Mouse (Mus musculus): ENCODE measurements at regions not wholly inside any gene's neighbourhood (a gene's known extent, or its start where the extent isn't known, plus 50 kb on each side); places are given as distances from the start of the nearest gene placed in this dataset.
"Not testable (repeated sequence)": the region's sequence is repeated elsewhere in the genome, so short reads cannot be mapped to it uniquely, and the experiment has no call there.

DNA sequence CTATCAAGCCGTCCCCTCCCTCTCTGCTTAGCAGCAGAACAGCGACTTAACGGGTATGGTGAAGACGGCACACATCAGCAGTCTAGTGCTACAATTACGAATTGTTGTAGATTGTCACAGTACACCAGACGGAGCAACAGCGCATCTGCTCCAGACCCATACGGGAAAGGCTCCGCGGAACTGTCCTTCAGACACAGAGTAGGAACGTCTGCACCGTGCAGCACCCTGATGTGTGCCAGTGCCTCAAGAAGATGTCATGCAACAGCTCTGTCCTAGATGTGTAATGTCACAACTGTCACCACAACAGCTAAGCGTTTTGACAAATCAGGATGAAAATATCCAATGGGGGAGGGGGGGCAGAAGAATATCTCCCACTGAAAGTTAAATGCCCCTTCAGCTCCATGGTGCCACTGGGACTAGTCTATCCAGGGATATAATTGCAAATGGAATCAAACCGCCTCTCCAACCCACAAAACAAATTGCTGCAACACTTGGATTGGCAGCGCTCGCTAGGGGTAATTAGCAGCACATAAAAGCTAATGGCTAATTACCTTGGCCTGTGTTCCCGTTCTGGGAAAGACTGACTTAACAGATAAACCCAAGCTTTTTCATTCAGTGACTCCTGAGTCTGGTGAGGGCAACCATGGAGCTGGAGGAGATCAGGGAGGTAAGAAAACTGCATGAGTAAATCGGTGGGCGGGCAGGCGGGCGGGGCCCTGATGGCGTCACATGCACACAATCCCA lies 472.6 kb downstream of the Zfp704 start:
- no peak for ATAC-seq (replicated peaks; ENCODE audit: poor library complexity)

DNA sequence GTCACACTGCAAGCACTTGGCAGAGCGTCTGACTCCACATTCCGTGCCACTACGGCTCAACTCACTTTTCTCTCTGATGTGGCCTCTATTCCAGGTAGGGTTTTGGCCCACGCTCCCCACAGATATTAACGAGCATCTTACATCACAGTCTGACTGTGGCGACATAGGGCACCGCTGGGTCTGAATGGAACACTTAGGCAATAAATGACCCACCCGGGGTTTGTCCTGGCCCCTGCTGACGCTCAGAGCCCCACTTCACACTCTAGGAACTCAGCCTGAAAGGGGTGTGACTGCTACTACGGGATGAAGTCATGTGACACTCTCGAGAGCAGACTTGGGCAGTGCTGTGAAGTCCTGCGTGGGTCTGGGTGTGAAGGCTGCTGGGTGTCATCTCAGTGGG lies 475.9 kb downstream of the Zfp704 start:
- ATAC-seq (replicated peaks; ENCODE audit: poor library complexity): peak; percentile 76

DNA sequence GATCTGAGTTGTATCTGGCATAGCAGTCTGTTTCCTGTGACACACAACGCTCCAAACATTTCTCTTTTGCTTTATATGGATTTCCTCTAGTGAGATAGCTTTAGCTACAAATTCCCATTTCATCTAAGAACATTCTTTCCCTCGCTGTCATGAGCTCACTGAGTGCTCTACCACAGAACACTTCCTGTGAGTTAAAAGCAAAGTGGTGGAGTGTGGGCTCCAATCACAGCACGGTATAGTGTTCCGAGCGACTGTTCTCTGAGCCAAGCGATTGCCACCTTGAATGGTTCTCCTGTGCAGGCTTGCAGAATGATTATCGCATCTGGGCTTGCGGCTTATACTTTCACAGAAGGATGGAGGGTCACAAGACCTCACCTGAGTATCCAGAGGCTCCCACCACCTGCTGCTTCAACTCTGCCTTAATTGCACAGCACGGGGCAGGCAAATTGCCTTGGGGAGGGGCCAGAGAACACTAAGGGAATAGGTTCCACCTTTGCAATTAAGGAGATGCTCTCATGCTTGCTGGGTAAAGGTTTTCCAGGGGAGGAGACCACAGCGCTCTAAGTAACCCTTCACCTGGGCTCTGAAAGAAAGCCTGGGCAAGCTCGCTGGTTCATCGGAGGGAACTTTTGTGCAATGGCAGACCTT lies 477.7 kb downstream of the Zfp704 start:
- no peak for ATAC-seq (replicated peaks; ENCODE audit: poor library complexity)

DNA sequence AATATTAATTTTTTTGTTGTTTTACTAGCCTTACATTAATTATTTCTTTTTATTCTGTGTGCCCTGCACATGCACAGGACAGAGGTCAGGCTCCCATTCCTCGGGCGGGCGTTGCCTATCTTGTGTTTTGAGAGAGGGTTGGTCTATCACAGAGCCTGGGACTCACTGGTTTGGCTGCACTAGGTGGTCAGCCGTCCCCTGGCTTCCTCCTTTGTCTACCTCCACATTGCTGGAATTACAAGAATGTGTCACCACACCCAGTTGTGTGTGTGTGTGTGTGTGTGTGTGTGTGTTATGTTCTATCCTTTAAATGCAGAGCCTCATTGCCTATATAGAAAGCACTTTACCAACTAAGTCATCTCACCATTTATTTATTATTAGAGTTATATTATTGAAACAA lies 478.5 kb downstream of the Zfp704 start:
- no peak for ATAC-seq (replicated peaks; ENCODE audit: poor library complexity)

DNA sequence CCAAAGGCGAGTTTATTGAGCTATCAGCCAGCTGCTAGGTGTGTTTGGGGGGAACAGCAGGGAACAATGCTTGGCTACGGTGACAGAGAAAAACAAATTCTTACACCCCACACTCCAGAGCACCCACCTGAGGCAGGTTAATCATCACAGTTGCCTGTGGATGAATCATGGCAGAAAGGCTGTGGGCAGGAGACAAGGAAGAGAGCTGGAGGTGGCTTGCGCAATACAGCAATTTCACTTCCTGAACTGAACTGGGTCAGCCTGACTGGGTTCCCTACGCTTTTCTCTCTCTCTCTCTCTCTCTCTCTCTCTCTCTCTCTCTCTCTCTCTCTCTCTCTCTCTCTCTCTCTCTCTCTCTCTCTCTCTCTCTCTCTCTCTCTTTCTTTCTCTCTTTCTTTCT lies 481.5 kb downstream of the Zfp704 start:
- peak; percentile 99 for ATAC-seq (replicated peaks; ENCODE audit: poor library complexity)

DNA sequence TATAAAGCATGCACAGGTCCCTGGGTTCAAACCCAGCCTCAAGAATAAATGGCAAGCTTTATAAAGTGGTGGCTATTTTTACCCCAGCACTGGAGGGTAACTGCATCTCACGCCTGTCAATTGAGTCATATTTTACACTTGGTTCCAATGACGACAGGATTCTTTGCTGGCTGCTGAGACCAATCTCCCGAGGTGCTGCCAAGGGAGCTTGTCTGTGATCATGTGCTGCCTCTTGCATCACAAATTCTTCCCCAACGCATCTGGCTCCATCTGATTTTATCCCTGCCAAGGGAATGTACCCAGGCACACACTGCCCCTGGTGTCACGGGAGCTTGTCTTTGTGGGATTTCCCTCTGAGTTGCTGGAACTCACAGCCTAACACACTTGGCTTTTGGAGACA lies 486.8 kb downstream of the Zfp704 start:
- ATAC-seq (replicated peaks; ENCODE audit: poor library complexity): no peak

DNA sequence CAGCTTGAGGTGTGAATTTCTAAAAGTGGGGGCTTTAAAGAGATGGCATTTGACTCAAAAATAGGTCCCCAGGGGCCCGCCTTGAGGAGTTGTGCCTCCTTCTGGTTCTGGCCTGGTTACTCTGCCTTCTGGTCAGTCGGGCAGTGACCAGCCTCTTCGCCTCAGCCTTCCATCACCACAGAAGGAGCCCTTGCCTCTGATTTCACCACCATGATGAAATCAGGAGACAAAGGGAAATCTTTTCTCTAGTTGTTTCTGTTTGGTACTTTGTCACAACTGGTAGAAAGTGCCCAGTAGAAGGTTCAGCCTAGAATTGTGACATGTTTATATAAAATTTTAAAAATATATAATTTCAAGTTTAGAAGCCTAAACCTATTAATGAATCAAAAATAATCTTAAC lies 492.0 kb downstream of the Zfp704 start:
- no peak for ATAC-seq (replicated peaks; ENCODE audit: poor library complexity)

DNA sequence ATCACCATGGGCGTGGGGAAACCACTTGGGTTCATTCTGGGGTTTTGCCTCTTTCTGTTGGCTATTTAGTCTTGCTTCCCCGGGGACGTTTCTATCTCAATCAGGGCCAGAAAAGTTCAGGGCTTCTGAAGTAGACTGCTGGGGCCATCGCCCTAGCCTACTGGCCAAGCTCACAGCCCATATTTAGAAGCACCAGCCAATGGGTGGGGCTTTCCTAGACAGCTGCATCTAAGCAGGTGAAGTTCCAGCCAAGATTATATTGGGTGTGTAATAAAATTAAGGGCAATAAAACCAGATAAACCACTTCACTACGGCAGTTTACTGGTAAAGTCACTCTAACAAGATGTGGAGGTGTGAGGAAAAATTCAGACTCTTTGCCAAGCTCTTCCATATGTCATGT lies 496.5 kb downstream of the Zfp704 start:
- no peak for ATAC-seq (replicated peaks; ENCODE audit: poor library complexity)

DNA sequence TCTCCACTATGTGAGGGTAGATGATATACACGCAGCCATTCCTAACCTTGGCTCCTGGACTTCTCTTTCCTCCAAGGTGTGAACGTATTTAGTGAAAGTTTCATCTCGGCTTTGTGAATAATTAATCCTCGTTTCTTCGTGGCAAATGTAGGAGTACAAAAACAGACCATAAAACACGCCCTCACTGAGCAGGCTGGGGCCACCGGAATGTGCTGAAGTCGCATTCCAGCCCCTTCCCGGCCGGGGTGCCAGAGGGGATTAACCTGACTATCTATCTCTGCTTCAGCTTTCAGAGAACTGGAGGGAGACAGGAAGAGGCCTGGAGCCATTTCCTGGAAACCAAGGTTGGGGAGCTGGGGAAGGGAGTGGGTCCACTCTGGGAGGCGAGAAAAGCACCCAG lies 499.1 kb downstream of the Zfp704 start:
- no peak for ATAC-seq (replicated peaks; ENCODE audit: poor library complexity)

DNA sequence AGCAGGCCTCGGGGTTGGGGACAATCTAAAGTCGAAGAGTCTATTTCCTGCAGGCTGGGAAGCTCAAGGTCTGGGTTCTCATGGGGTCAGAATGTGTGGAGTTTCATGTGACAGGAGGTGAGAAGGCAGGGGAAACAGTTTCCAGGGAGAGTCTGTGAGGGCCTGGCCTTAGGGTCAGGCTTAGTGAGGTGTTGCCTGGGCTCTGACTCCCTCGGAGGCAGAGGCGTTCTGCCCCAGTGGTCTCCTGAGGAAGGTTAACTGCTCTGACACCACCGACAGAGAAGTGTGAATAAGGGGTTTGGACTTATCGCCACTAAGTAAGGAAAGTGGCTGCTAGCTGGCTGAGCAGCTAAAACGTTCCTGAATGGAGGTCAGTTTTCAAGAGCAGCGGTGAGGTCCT lies 499.9 kb downstream of the Zfp704 start:
- no peak for ATAC-seq (replicated peaks; ENCODE audit: poor library complexity)

DNA sequence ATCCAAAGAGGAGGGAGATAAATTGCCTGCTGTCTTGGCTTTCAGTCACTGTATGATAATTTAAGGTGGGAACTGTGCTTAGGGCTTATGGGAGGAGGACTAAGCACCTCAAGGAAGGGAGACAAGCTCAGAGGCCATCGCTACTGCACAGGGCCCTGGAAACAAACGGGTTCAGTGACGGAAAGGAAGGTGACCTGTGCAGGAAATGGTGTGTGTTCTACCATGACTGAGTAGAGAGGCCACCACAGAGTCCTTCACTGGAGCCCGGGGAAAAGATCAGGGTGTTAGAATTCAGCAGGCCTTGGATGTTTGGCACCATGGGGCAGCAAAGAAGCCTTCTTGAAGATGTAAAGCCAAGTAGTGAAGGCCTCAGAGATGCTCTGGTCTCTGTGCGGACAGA lies 500.4 kb downstream of the Zfp704 start:
- no peak for ATAC-seq (replicated peaks; ENCODE audit: poor library complexity)

DNA sequence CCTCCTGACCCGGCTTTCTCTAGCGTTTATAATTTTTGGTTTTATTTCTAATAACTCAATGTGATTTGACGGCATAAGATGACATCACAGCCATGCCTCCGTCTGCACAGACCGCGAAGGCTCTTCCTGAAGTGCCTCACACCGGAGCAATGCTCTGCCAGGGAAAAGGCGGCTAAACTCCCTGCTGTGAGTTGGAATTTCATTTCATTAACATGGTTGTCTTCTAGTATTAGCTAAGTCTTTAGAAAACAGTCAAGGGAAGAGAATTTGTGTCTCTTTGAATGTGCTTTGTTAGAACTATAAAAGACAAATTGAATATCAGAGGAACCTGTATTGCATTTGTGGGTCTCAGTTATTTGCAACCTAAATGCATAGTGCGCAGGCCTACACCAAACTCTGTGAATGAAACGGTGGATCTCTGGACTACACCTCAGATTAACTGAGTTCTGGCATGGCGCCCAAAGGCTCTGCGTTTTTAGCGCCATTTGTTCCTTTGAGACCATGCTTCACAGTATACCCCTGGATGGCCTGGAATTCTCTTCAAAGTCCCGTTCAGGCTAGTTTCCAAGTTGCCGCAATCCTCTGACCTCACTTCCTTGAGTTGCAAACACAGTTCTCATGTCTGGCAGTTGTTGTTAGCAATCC lies 502.0 kb downstream of the Zfp704 start:
- ATAC-seq (replicated peaks; ENCODE audit: poor library complexity): no peak

DNA sequence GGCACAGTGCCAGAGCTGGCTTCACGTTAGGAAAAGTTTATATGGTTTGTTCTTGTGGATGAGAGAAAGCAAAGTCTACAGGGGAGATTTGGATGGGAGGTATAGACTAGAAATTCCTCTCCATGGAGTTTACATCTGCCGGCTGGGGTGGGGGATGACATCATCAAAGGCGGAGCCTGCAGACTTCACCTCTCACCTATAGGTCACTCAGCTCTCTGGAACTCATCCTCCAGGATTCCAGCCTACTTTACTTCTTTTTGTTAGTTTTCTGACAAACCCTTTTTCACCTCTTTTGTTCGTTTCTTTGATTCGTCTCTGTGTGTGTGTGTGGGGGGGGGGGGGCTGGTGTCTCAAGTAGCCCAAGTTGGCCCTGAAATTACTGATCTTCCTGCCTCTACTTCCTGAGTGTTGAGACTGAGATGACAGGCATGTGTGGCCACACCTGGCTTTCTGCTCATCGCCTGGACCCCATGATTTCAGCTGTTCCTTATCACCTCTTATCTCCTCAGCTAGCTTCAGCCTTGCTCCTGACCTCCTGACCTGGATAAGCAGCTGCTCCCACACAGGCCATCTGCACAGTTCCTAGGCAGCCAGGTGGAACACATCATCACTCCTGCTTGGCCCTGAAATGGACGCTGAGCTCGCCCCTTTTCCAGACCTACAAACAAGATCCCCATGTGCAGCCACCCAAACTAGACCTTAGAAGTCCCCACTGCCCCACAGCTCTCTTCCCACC lies 504.5 kb downstream of the Zfp704 start:
- no peak for ATAC-seq (replicated peaks; ENCODE audit: poor library complexity)

DNA sequence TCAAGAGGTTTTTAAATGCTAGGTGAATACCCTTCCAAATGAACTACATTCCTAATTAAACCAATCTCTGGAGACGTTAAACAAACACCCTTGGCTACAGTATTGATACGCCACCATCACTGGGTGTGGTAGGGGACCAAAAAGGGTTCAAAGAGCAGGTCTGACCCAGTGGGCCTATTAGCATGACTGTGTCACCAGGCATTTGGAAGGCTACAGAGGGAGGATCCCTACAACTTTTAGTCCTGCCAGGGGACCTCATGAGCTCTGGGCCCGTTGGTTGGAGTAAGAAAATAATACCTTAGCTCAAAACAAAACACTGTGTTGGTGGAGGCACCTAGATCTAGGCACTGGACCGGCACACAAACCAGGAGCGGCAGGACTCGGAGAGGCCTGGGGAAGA lies 506.4 kb downstream of the Zfp704 start:
- ATAC-seq (replicated peaks; ENCODE audit: poor library complexity): no peak

DNA sequence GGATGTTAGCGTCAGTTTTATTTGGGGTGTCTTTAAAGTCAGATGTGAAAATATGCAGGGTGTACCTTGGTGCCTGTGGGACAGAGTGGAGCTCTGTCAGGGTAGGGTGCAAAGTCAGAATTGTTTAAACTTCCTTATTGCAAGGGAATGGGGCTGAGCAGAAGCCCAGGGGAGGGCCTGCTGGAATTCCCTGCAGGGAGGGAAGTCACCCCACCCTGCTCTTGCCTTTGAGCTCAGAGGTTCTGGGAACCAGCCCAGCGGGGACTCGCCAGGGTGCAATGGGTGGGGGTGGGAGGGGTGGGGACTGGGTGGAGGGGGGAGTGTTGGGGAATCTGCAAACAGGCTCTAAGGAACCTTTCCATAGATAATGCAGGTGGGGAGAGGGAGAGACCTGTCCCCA lies 508.6 kb downstream of the Zfp704 start:
- ATAC-seq (replicated peaks; ENCODE audit: poor library complexity): no peak

DNA sequence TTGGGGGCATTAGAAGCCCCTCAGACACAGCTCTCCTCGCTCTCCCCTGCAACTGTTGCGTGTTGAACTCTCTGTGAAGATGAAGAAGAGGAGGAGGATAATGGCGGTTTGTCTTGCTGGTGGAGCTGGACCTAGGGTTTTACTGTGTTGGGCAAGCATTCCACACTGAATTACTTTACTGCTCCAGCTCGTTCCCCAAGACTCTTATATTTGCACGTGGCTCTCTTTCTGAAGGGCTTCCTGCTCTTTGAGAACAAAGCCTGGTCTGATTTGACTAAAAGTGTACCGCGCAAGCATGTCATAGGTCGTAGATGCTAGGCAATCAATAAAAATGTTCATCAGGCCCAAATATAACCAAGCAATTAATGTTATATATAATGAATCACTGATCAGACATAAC lies 509.1 kb downstream of the Zfp704 start:
- no peak for ATAC-seq (replicated peaks; ENCODE audit: poor library complexity)

DNA sequence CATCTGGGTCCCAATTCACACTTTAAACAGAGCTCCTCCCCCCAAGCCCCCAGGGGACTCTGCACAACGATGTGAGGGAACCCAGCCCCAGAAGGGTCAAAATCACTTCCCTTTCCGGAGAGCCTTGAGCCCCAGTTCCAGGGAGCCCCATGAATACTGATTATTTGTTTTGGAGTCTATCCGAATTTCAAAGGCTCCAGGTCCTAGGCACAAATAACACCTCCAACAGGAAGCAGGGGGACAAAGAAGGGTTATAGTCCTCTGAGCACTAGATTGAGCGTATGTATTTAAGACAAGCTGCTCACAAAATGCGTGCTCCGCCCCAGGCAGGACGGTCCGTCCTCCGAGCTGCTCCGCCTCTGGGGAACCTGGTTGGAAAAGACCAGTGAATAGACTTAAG lies 511.4 kb downstream of the Zfp704 start:
- no peak for ATAC-seq (replicated peaks; ENCODE audit: poor library complexity)

DNA sequence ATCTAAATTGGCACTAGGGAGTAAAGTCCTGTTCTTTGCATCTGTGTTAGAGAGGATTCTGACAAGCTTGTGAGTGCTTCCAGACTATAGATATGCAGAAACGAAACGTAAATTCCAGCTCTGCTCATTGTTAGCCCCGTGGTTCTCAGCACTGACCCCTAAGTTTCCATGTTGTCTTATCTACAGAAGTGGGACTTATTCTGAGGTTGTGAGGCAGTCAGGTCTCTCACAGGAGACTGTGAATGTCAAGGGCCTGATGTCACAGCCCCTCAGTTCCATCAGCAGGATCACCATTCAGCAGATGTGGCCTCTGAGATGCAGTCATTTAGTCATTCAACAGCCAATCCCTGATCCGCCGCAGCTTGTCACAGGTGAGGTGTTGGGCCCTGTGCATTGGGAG lies 525.8 kb downstream of the Zfp704 start:
- no peak for ATAC-seq (replicated peaks; ENCODE audit: poor library complexity)

DNA sequence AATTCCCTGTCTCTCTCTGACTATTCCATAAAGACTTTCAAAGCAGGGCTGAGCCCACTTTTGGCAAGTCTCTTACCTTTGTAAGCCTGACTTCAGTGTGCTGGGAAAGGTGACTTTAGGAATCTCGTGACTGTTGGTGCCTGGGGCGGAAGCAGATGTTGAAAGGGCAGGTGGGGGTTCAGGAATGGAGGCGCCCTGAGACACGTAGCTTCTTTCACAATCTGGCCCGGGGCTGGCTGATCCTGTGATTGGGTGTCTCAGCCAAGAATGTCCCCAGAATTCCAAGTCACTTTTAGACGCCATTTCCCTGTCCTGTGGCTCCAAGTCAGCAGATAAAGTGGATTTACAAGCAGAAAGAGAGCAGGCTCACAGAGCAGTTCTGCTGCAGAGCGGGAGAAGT lies 527.8 kb downstream of the Zfp704 start:
- ATAC-seq (replicated peaks; ENCODE audit: poor library complexity): no peak

DNA sequence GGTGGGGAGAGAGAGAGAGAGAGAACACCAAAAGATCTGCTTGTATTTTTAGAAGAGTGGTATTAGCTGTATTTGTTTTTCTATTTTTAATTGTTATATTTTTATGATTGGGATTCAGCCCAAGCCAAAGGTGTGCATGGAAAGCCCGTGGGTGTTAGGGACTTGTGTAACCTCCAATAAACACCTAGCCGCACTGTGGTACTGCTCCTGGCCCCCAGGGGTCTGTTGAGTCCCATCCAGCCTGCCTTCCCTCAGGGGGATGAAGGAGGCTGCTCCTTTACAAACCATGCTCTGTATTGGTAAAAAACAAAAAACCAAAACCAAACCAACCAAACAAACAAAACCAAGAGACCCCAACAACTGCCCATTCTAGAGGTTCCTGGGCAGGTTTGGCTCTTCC lies 531.7 kb downstream of the Zfp704 start:
- no peak for ATAC-seq (replicated peaks; ENCODE audit: poor library complexity)

DNA sequence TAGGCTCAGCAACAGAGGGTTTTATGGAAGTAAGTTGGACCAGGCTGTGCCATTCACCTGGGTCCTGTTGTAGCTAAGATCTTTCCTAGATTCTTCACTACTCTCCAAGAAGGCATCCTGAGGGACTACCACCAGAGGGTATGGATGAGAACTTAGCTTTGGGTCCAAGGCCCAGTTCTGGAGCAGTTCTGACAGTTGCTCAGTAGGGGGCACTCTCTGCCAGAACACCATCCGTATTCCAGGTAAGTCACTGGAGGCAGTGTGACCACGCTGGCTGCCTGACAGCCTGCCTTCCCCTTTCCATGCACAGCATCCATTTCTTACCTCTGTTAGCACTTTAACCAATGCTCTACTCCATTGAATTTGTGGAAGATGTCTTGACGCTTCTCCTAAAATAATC lies 533.2 kb downstream of the Zfp704 start:
- peak; percentile 97 for ATAC-seq (replicated peaks; ENCODE audit: poor library complexity)

DNA sequence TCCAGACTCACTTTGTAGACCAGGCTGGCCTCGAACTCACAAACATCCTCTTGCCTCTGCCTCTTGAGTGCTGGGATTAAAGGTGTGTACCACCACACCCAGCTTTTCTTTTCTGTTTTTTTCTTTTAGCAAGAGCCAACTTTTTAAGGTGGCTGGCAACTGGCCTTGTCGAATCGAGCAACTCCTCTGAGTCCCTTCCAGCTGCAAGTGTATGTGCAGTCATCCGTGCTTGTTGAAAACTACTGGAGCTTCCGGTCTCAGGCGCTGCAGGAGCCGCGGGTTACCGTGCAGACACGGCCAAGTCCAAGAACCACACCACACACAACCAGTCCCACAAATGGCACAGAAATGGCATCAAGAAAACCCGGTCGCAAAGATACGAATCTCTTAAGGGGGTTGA lies 537.4 kb downstream of the Zfp704 start:
- ATAC-seq (replicated peaks; ENCODE audit: poor library complexity): not testable (repeated sequence)
